Mouse (Mus musculus) heart, adult 2 months (tissue): ENCODE measurements around the gene Adamts15.

Source experiments
- CTCF ChIP-seq: fragments of 200-600 bp; IDR thresholded peaks from 2 replicates; pipeline ENCODE4 v1.8.1; 2022; ENCODE audit warnings: antibody characterized with exemption, mild to moderate bottlenecking, moderate library complexity
- EP300 ChIP-seq: fragments of 200-500 bp; IDR thresholded peaks from 2 replicates; pipeline ENCODE4 v1.6.1; 2011; ENCODE audit warnings: low read depth, low read length, control low read depth; ENCODE audit not compliant: insufficient read depth
- POLR2A ChIP-seq: fragments of 200-500 bp; IDR thresholded peaks from 2 replicates; pipeline ENCODE4 v1.6.1; 2011; ENCODE audit warnings: mild to moderate bottlenecking, low read depth, low read length, control low read depth; ENCODE audit not compliant: insufficient read depth

DNA sequence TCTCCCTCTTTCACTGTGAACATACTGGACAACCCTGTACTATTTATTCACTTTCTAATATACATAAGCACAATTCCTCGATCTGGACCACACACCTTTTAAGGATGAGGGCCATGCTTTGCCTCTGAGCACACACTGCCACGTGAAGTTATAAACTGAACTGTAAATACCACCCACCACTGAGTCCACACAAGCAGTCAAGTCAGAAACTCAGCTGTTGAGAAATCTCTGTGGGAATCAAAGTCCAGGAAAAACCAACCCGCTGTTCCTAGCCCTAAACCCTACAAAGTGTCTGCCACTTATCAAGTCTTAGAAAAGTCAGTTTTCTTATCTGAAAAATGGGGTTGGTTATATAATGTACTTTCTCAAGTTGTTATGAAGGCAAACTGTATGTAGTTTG is 36.0 kb downstream of the Adamts15 start:
- no peak for TF ChIP-seq POLR2A
- TF ChIP-seq CTCF, result no peak
- TF ChIP-seq EP300, result no peak
